20 mouse cellular contexts compared by ENCODE assay signal in genomic region chr8:82306424-82306823, GRCm38 (mm10).
DNase-seq lines count a peak whose midpoint lies in the region; ATAC-seq and TF ChIP-seq lines count a peak whose summit lies in the region.
"Had no signal": no experiment of that assay in that cellular context is flagged by ENCODE, and none has a peak within 500 bp of the region (broad histone marks: within the 10 kb centered on the region; RNA-seq: fewer than 3 reads in every experiment).

No protein-coding gene starts in this region.

- H3K9ac ChIP-seq in embryonic facial prominence, embryonic 14.5 days (ENCODE audit: low read depth, low read length), result no peak overlapping the region
- H3K9ac ChIP-seq in midbrain, embryonic 12.5 days (replicated peaks), result no peak overlapping the region
- H3K9ac ChIP-seq: embryonic facial prominence, embryonic 15.5 days; heart, embryonic 12.5 days; intestine, embryonic 15.5 days had no signal

- no peak for DNase-seq in cerebellum, adult 18-20 months
- DNase-seq in embryonic facial prominence, embryonic 14.5 days (ENCODE audit: low spot score), result peak; percentile 3
- no peak for DNase-seq in embryonic facial prominence, embryonic 10.5 days (ENCODE audit: low spot score)
- DNase-seq in midbrain, embryonic 10.5 days (ENCODE audit: low spot score), result no peak
- peak; percentile 40 for DNase-seq in brain, embryonic 14.5 days (ENCODE audit: low read depth)
- DNase-seq in thymus, adult 18-20 months, result no peak
- DNase-seq: adrenal gland, postnatal 10 days; B cell, adult 2 months; gastrocnemius, adult 2 months; gastrocnemius, postnatal 25 days had no signal

- TF ChIP-seq CTCF in brain, embryonic 14.5 days (IDR thresholded peaks at IDR 0.05; ENCODE audit: borderline replicate concordance, extremely low read depth, insufficient read depth, insufficient read length), result no peak

- H3K36me3 ChIP-seq in embryonic facial prominence, embryonic 14.5 days (ENCODE audit: control insufficient read depth, insufficient read depth, low read length), result no peaks in the 10 kb centered on the region
- H3K36me3 ChIP-seq in embryonic facial prominence, embryonic 10.5 days (replicated peaks), result no peaks in the 10 kb centered on the region
- no peaks in the 10 kb centered on the region for H3K36me3 ChIP-seq in midbrain, embryonic 12.5 days
- no peaks in the 10 kb centered on the region for H3K36me3 ChIP-seq in midbrain, embryonic 10.5 days
- H3K36me3 ChIP-seq: embryonic facial prominence, embryonic 15.5 days; forebrain, embryonic 10.5 days; G1E; heart, embryonic 12.5 days; intestine, embryonic 15.5 days had no signal

- WGBS in embryonic facial prominence, embryonic 14.5 days, result 41% methylated on average over 1 of the region's 1 CpGs
- WGBS in embryonic facial prominence, embryonic 10.5 days, result 59% methylated on average over 1 of the region's 1 CpGs
- WGBS in midbrain, embryonic 12.5 days, result 11% methylated on average over 1 of the region's 1 CpGs
- WGBS in midbrain, embryonic 10.5 days, result 32% methylated on average over 1 of the region's 1 CpGs

- no peak overlapping the region for H3K4me2 ChIP-seq in embryonic facial prominence, embryonic 14.5 days (ENCODE audit: low read depth, low read length)
- H3K4me2 ChIP-seq in midbrain, embryonic 12.5 days (replicated peaks), result no peak overlapping the region
- H3K4me2 ChIP-seq: embryonic facial prominence, embryonic 15.5 days; heart, embryonic 12.5 days; intestine, embryonic 15.5 days had no signal

- H3K4me3 ChIP-seq in embryonic facial prominence, embryonic 14.5 days (ENCODE audit: low read depth, low read length), result no peak overlapping the region
- H3K4me3 ChIP-seq in embryonic facial prominence, embryonic 10.5 days, result no peak overlapping the region
- H3K4me3 ChIP-seq in midbrain, embryonic 12.5 days, result no peak overlapping the region
- no peak overlapping the region for H3K4me3 ChIP-seq in midbrain, embryonic 10.5 days
- H3K4me3 ChIP-seq: embryonic facial prominence, embryonic 15.5 days; erythroblast, embryonic 14.5 days; forebrain, embryonic 10.5 days; gastrocnemius, adult 2 months; heart, embryonic 12.5 days; intestine, embryonic 15.5 days had no signal

- H3K27me3 ChIP-seq in embryonic facial prominence, embryonic 14.5 days (replicated peaks; ENCODE audit: control insufficient read depth, insufficient read depth, low read length), result no peaks in the 10 kb centered on the region
- H3K27me3 ChIP-seq in embryonic facial prominence, embryonic 10.5 days (replicated peaks; ENCODE audit: low read depth, poor library complexity, severe bottlenecking), result no peaks in the 10 kb centered on the region
- H3K27me3 ChIP-seq in midbrain, embryonic 12.5 days, result no peaks in the 10 kb centered on the region
- no peaks in the 10 kb centered on the region for H3K27me3 ChIP-seq in midbrain, embryonic 10.5 days (ENCODE audit: low read depth, poor library complexity, severe bottlenecking)
- H3K27me3 ChIP-seq: embryonic facial prominence, embryonic 15.5 days; heart, embryonic 12.5 days; intestine, embryonic 15.5 days had no signal

- no peak for TF ChIP-seq POLR2A in brain, embryonic 14.5 days (IDR thresholded peaks at IDR 0.05; ENCODE audit: borderline replicate concordance, extremely low read depth, insufficient read depth, insufficient read length, poor library complexity, severe bottlenecking)

- no peaks in the 10 kb centered on the region for H3K4me1 ChIP-seq in embryonic facial prominence, embryonic 14.5 days (ENCODE audit: control insufficient read depth, insufficient read depth, low read length)
- no peaks in the 10 kb centered on the region for H3K4me1 ChIP-seq in embryonic facial prominence, embryonic 10.5 days
- 0 out of 2 replicates have a peak, but pooled peaks cover 4% of the 10 kb centered on the region for H3K4me1 ChIP-seq in midbrain, embryonic 12.5 days
- peaks cover 4% of the 10 kb centered on the region; the same call in 1 of the 2 replicates for H3K4me1 ChIP-seq in midbrain, embryonic 10.5 days
- H3K4me1 ChIP-seq: embryonic facial prominence, embryonic 15.5 days; heart, embryonic 12.5 days; intestine, embryonic 15.5 days had no signal

- ATAC-seq in cerebellum, adult (ENCODE audit: insufficient number of reproducible peaks, low FRiP score, low TSS enrichment), result peak; percentile 40; the same call in 1 of the 2 replicates
- no peak for ATAC-seq in embryonic facial prominence, embryonic 14.5 days (ENCODE audit: low read depth)
- ATAC-seq in midbrain, embryonic 12.5 days (ENCODE audit: low FRiP score, low read depth), result peak; percentile 38; the same call in 1 of the 2 replicates
- ATAC-seq: CD4-positive, CD25-positive, alpha-beta regulatory T cell, adult 4 months; forebrain, embryonic 14.5 days; intestine, embryonic 15.5 days had no signal

- H3K27ac ChIP-seq in embryonic facial prominence, embryonic 14.5 days (replicated peaks; ENCODE audit: low read depth, low read length), result no peak overlapping the region
- H3K27ac ChIP-seq in embryonic facial prominence, embryonic 10.5 days (replicated peaks), result no peak overlapping the region
- H3K27ac ChIP-seq in midbrain, embryonic 12.5 days (replicated peaks), result no peak overlapping the region
- no peak overlapping the region for H3K27ac ChIP-seq in midbrain, embryonic 10.5 days (replicated peaks)
- H3K27ac ChIP-seq: embryonic facial prominence, embryonic 15.5 days; forebrain, embryonic 10.5 days; gastrocnemius, adult 2 months; intestine, embryonic 15.5 days had no signal

- H3K9me3 ChIP-seq in embryonic facial prominence, embryonic 14.5 days (ENCODE audit: control insufficient read depth, low read length), result no peaks in the 10 kb centered on the region
- no peaks in the 10 kb centered on the region for H3K9me3 ChIP-seq in embryonic facial prominence, embryonic 10.5 days
- no peaks in the 10 kb centered on the region for H3K9me3 ChIP-seq in midbrain, embryonic 12.5 days
- H3K9me3 ChIP-seq in midbrain, embryonic 10.5 days (replicated peaks), result no peaks in the 10 kb centered on the region
- H3K9me3 ChIP-seq: embryonic facial prominence, embryonic 15.5 days; forebrain, embryonic 10.5 days; G1E; heart, embryonic 12.5 days; intestine, embryonic 15.5 days had no signal

Comparison
In these comparisons a context has a peak if more than half of its experiments do, and no peak if none do; other contexts are left out.
1. DNase-seq: peak in embryonic facial prominence, embryonic 14.5 days (single experiment) and brain, embryonic 14.5 days (single experiment); none in cerebellum, adult 18-20 months (0 of 2), embryonic facial prominence, embryonic 10.5 days (single experiment), midbrain, embryonic 10.5 days (single experiment) and thymus, adult 18-20 months (0 of 2).